ENCODE assay signal across 15 mouse cellular contexts in the genomic region with DNA sequence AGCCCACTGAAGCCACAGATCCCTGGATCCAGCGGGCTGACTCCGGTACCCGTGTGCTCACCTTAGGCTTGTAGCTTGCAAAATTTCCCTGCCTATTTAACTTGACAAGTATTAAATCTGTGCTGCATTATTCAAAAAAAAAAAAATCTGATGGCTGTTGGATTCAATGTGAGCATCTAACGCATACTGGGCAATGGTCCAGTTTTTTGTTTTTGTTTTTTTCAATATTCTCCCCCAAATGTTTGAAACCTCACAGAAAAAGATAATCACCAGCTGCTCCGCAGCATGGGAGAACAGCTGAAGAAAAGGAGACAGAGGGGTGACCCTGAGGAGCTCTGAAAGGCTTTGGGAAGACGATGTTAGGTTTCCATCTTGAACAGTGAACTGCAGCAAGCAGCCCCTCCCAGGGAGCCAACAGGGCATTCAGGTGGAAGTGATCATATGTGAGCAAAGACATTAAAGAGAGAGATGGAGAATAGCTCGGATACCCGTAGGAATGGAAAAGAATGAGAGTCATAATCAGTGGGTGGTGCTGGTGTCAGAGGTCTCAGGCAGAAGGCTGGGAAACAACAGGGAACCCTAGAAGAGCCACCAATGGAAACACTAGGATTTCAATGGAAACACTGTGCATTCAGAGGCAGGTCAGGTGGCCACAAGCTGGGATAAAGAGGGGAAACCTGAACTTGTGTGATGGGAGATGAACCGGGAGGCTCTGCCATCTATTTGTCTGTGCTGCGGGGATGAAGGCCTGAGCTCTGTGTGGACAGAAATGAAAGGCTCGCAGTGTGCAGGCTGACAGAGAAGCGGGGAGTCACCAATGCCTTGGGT.
DNase-seq lines count a peak whose midpoint lies in the region; ATAC-seq and TF ChIP-seq lines count a peak whose summit lies in the region.
"Had no signal": no experiment of that assay in that cellular context is flagged by ENCODE, and none has a peak within 500 bp of the region (broad histone marks: within the 10 kb centered on the region; RNA-seq: fewer than 3 reads in every experiment).

No protein-coding gene starts in this region.

- 0 out of 2 replicates have a peak, but pooled peaks cover 3% of the 10 kb centered on the region for H3K36me3 ChIP-seq in liver, postnatal 0 days (replicated peaks; ENCODE audit: insufficient read depth, low read length)
- H3K36me3 ChIP-seq in liver, embryonic 12.5 days, result peaks cover 35% of the 10 kb centered on the region
- H3K36me3 ChIP-seq in embryonic facial prominence, embryonic 14.5 days (ENCODE audit: control insufficient read depth, insufficient read depth, low read length), result no peaks in the 10 kb centered on the region
- H3K36me3 ChIP-seq in forebrain, postnatal 0 days (ENCODE audit: insufficient read depth), result no peaks in the 10 kb centered on the region
- H3K36me3 ChIP-seq: hindbrain, embryonic 15.5 days; limb, embryonic 13.5 days had no signal

- H3K9me3 ChIP-seq in liver, postnatal 0 days (ENCODE audit: low read length), result no peaks in the 10 kb centered on the region
- no peaks in the 10 kb centered on the region for H3K9me3 ChIP-seq in liver, embryonic 12.5 days (replicated peaks)
- no peaks in the 10 kb centered on the region for H3K9me3 ChIP-seq in embryonic facial prominence, embryonic 14.5 days (ENCODE audit: control insufficient read depth, low read length)
- no peaks in the 10 kb centered on the region for H3K9me3 ChIP-seq in forebrain, postnatal 0 days (ENCODE audit: low read length)
- H3K9me3 ChIP-seq: hindbrain, embryonic 15.5 days; limb, embryonic 13.5 days had no signal

- H3K27me3 ChIP-seq in liver, postnatal 0 days (ENCODE audit: insufficient read depth, low read length), result no peaks in the 10 kb centered on the region
- H3K27me3 ChIP-seq in liver, embryonic 12.5 days (replicated peaks), result no peaks in the 10 kb centered on the region
- H3K27me3 ChIP-seq in embryonic facial prominence, embryonic 14.5 days (replicated peaks; ENCODE audit: control insufficient read depth, insufficient read depth, low read length), result no peaks in the 10 kb centered on the region
- H3K27me3 ChIP-seq in forebrain, postnatal 0 days (ENCODE audit: insufficient read depth, low read length), result no peaks in the 10 kb centered on the region
- H3K27me3 ChIP-seq: hindbrain, embryonic 15.5 days; limb, embryonic 13.5 days had no signal

- peak overlapping the region; percentile 16; the same call in 1 of the 2 replicates for H3K27ac ChIP-seq in liver, postnatal 0 days (ENCODE audit: low read depth)
- no peak overlapping the region for H3K27ac ChIP-seq in liver, embryonic 12.5 days
- peak overlapping the region; percentile 6; the same call in 1 of the 2 replicates for H3K27ac ChIP-seq in embryonic facial prominence, embryonic 14.5 days (replicated peaks; ENCODE audit: low read depth, low read length)
- H3K27ac ChIP-seq in forebrain, postnatal 0 days (ENCODE audit: low read depth, low read length), result no peak overlapping the region
- H3K27ac ChIP-seq: hindbrain, embryonic 15.5 days; limb, embryonic 13.5 days had no signal

- no peak for ATAC-seq in liver, postnatal 0 days
- no peak for ATAC-seq in liver, embryonic 12.5 days
- no peak for ATAC-seq in embryonic facial prominence, embryonic 14.5 days (ENCODE audit: low read depth)
- ATAC-seq in forebrain, postnatal 0 days, result peak; percentile 56

- no peak overlapping the region for H3K4me3 ChIP-seq in liver, postnatal 0 days (ENCODE audit: low read depth, low read length)
- no peak overlapping the region for H3K4me3 ChIP-seq in liver, embryonic 12.5 days
- no peak overlapping the region for H3K4me3 ChIP-seq in embryonic facial prominence, embryonic 14.5 days (ENCODE audit: low read depth, low read length)
- no peak overlapping the region for H3K4me3 ChIP-seq in forebrain, postnatal 0 days (ENCODE audit: low read depth, low read length)
- H3K4me3 ChIP-seq: hindbrain, embryonic 15.5 days; limb, embryonic 13.5 days had no signal

- no peak overlapping the region for H3K4me2 ChIP-seq in liver, postnatal 0 days (ENCODE audit: low read depth, low read length)
- H3K4me2 ChIP-seq in liver, embryonic 12.5 days, result no peak overlapping the region
- no peak overlapping the region for H3K4me2 ChIP-seq in embryonic facial prominence, embryonic 14.5 days (ENCODE audit: low read depth, low read length)
- H3K4me2 ChIP-seq in forebrain, postnatal 0 days (ENCODE audit: low read depth), result no peak overlapping the region
- H3K4me2 ChIP-seq: hindbrain, embryonic 15.5 days; limb, embryonic 13.5 days had no signal

- 89% methylated on average over 12 of the region's 12 CpGs for WGBS in liver, postnatal 0 days (ENCODE audit: insufficient replicate concordance)
- WGBS in liver, embryonic 12.5 days (ENCODE audit: insufficient replicate concordance), result 88% methylated on average over 12 of the region's 12 CpGs
- WGBS in embryonic facial prominence, embryonic 14.5 days, result 53% methylated on average over 12 of the region's 12 CpGs
- WGBS in forebrain, postnatal 0 days, result 33% methylated on average over 12 of the region's 12 CpGs

- TF ChIP-seq EP300 in liver, postnatal 0 days (IDR thresholded peaks at IDR 0.05; ENCODE audit: low read depth), result no peak

- DNase-seq in liver, postnatal 0 days, result no peak
- peak; percentile 43 for DNase-seq in NIH3T3 (ENCODE audit: low read depth)
- peak; percentile 36 for DNase-seq in embryonic facial prominence, embryonic 14.5 days (ENCODE audit: low spot score)
- DNase-seq in forebrain, postnatal 0 days, result peak; percentile 58
- DNase-seq in urinary bladder, adult 18-20 months (ENCODE audit: low spot score in 2 of 2), result no peak
- no peak for DNase-seq in left cerebral cortex, adult 11 months (ENCODE audit: low spot score)
- DNase-seq: cerebellum, postnatal 10 days; heart, postnatal 10 days; kidney, adult 9 months; lung, postnatal 4 days; right cerebral cortex, adult 18-20 months; thymus, postnatal 4 days had no signal

- H3K4me1 ChIP-seq in liver, postnatal 0 days (ENCODE audit: insufficient read depth), result peaks cover 33% of the 10 kb centered on the region
- H3K4me1 ChIP-seq in liver, embryonic 12.5 days, result peaks cover 48% of the 10 kb centered on the region
- H3K4me1 ChIP-seq in embryonic facial prominence, embryonic 14.5 days (ENCODE audit: control insufficient read depth, insufficient read depth, low read length), result peaks cover 22% of the 10 kb centered on the region
- H3K4me1 ChIP-seq in forebrain, postnatal 0 days (ENCODE audit: insufficient read depth), result peaks cover 3% of the 10 kb centered on the region; the same call in 1 of the 2 replicates

- TF ChIP-seq CTCF in liver, postnatal 0 days (IDR thresholded peaks at IDR 0.05; ENCODE audit: low read depth), result no peak
- no peak for TF ChIP-seq CTCF in forebrain, postnatal 0 days (IDR thresholded peaks at IDR 0.05; ENCODE audit: low read depth)

- no peak overlapping the region for H3K9ac ChIP-seq in liver, postnatal 0 days (replicated peaks)
- H3K9ac ChIP-seq in liver, embryonic 12.5 days, result no peak overlapping the region
- no peak overlapping the region for H3K9ac ChIP-seq in embryonic facial prominence, embryonic 14.5 days (ENCODE audit: low read depth, low read length)
- no peak overlapping the region for H3K9ac ChIP-seq in forebrain, postnatal 0 days
- H3K9ac ChIP-seq: hindbrain, embryonic 15.5 days; limb, embryonic 13.5 days had no signal

Comparison
In these comparisons a context has a peak if more than half of its experiments do, and no peak if none do; other contexts are left out.
1. H3K27ac ChIP-seq: peak in liver, postnatal 0 days (single experiment) and embryonic facial prominence, embryonic 14.5 days (single experiment); none in liver, embryonic 12.5 days (single experiment) and forebrain, postnatal 0 days (single experiment).
2. DNase-seq: peak in NIH3T3 (single experiment), embryonic facial prominence, embryonic 14.5 days (single experiment) and forebrain, postnatal 0 days (single experiment); none in liver, postnatal 0 days (single experiment), urinary bladder, adult 18-20 months (0 of 2) and left cerebral cortex, adult 11 months (single experiment).